Mouse (Mus musculus): ENCODE measurements around the gene Fetub.
"Not testable (repeated sequence)": the region's sequence is repeated elsewhere in the genome, so short reads cannot be mapped to it uniquely, and the experiment has no call there.

Gene Fetub

GRCm38 (mm10) chr16:22909290-22909689 is 8.8 kb upstream of the Fetub start:
- no peak for DNase-seq (ENCODE audit: extremely low read depth, low read depth)

- no peak for DNase-seq (ENCODE audit: extremely low read depth, low read depth)
Measured at GRCm38 (mm10) chr16:22911986-22912385, 6.1 kb upstream of the Fetub start.

GRCm38 (mm10) chr16:22912886-22913285 is 5.2 kb upstream of the Fetub start:
- no peak for DNase-seq (ENCODE audit: extremely low read depth, low read depth)

GRCm38 (mm10) chr16:22914276-22914675 is 3.9 kb upstream of the Fetub start:
- no peak for DNase-seq (ENCODE audit: extremely low read depth, low read depth)

GRCm38 (mm10) chr16:22918664-22919312 is 654 bp downstream of the Fetub start:
- no peak for DNase-seq (ENCODE audit: extremely low read depth, low read depth)

GRCm38 (mm10) chr16:22919971-22920854 is 2.1 kb downstream of the Fetub start:
- DNase-seq (ENCODE audit: extremely low read depth, low read depth) = peak; percentile 6

GRCm38 (mm10) chr16:22921761-22922160 is 3.6 kb downstream of the Fetub start:
- DNase-seq (ENCODE audit: extremely low read depth, low read depth) = no peak

GRCm38 (mm10) chr16:22922433-22922832 is 4.3 kb downstream of the Fetub start:
- no peak for DNase-seq (ENCODE audit: extremely low read depth, low read depth)

GRCm38 (mm10) chr16:22929575-22929974 is 11.4 kb downstream of the Fetub start:
- no peak for DNase-seq (ENCODE audit: extremely low read depth, low read depth)

- DNase-seq (ENCODE audit: extremely low read depth, low read depth) = no peak
Measured at GRCm38 (mm10) chr16:22931431-22932200, 13.5 kb downstream of the Fetub start.

GRCm38 (mm10) chr16:22937631-22938030 is 19.5 kb downstream of the Fetub start:
- DNase-seq (ENCODE audit: extremely low read depth, low read depth) = no peak

GRCm38 (mm10) chr16:22938541-22938940 is 20.4 kb downstream of the Fetub start:
- DNase-seq (ENCODE audit: extremely low read depth, low read depth) = no peak

GRCm38 (mm10) chr16:22939120-22939695 is 21.1 kb downstream of the Fetub start:
- DNase-seq (ENCODE audit: extremely low read depth, low read depth) = no peak

- not testable (repeated sequence) for DNase-seq (ENCODE audit: extremely low read depth, low read depth)
Measured at GRCm38 (mm10) chr16:22941825-22942476, 23.8 kb downstream of the Fetub start.

- DNase-seq (ENCODE audit: extremely low read depth, low read depth) = no peak
Measured at GRCm38 (mm10) chr16:22947371-22947770, 29.2 kb downstream of the Fetub start.

GRCm38 (mm10) chr16:22950840-22951395 is 32.8 kb downstream of the Fetub start, which contains the start of gene Hrg:
Hrg (plus strand) TSS chr16:22951072.
- DNase-seq (ENCODE audit: extremely low read depth, low read depth) = no peak

GRCm38 (mm10) chr16:22953069-22953468 is 34.9 kb downstream of the Fetub start:
- no peak for DNase-seq (ENCODE audit: extremely low read depth, low read depth)

GRCm38 (mm10) chr16:22955397-22956084 is 37.4 kb downstream of the Fetub start:
- no peak for DNase-seq (ENCODE audit: extremely low read depth, low read depth)

- no peak for DNase-seq (ENCODE audit: extremely low read depth, low read depth)
Measured at GRCm38 (mm10) chr16:22956085-22956439, 37.9 kb downstream of the Fetub start.

GRCm38 (mm10) chr16:22961073-22961472 is 42.9 kb downstream of the Fetub start:
- no peak for DNase-seq (ENCODE audit: extremely low read depth, low read depth)

Measured in MEL-GATA-1-ER (cell line).